Mouse (Mus musculus): Measurements from ENCODE around the gene Sh3glb2. TPM values are rescaled to one million over a fixed set of nuclear protein-coding genes. Genes with fewer than 3 reads are reported as not detected.

Gene Sh3glb2
- total RNA-seq (2023): 10 to 100 TPM; 18.7 to 19.1 TPM

DNA sequence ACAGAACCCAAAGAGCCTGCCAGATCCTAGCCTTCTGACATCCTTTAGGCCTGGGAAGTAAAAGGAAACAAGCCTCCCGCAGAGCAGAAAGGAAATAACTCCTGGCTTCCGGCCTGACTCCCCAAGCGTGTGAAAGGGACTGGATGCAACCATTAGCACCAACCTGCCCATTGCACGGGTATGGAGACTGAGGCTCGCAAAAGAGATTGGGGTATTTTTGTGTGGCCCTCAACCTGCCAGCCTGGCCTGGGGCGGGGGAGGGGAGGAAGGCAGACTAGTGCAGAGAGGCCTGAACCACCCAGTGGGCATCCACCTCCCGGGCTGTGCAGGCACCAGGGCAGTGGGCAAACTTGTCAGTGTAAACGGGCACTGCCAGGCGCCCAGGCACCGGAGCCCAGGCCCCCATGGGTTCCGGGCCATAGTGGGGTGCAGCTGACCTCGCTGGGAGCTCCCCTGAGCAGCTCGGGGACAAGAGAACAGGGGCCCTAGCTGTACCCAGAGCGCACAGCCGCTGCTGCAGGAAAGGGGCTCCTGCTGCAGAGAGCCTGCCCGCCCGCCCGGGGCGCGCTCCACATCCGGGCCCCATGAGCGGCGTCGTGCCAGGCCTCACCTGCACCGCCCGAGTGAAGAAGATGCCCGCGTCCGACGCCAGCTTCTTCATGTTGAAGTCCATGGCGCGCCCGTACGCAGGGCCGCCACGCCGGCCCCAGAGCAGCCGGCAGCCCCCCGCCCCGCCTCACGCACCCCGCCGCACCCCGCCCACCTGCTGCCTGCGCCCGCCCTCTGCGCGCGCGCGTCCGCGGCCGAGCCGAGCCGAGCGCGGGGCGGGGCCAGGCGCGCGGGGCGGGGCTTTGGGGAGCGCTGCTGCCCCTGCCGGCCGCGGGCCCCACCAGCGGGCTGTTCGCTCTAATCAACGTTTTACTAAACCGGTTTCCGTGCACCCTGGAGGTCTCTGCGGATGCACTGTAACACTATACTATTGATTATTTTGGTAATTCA lies at the start of gene Sh3glb2:
TSS of gene Sh3glb2 (minus strand) at position 805 of the 999 bp plus-strand sequence.

GRCm38 (mm10) chr2:30392114-30392576 lies 33.0 kb upstream of the Sh3glb2 start, which contains the start of gene Dolpp1:
Dolpp1 (plus strand) TSS chr2:30392254.

GRCm38 (mm10) chr2:30363773-30364650 lies 4.9 kb upstream of the Sh3glb2 start, which contains the start of gene Miga2:
Miga2 (plus strand) TSS chr2:30364233.

Other genes starting within 250 kb of the Sh3glb2 start
- 10 to 100 TPM; 31.5 to 33.2 TPM for gene Zer1, start 234.8 kb downstream of the Sh3glb2 start, total RNA-seq (2023)
- gene Tbc1d13, start 225.6 kb downstream of the Sh3glb2 start, total RNA-seq (2023): 10 to 100 TPM; 54.5 to 57.4 TPM
- gene Endog, start 187.8 kb downstream of the Sh3glb2 start, total RNA-seq (2023): 1 to 10 TPM; 1.3 to 2.3 TPM
- gene Spout1, start 180.9 kb downstream of the Sh3glb2 start, total RNA-seq (2023): 1 to 10 TPM; 8.3 to 9.2 TPM
- 1 to 10 TPM; 2.5 to 4.1 TPM for gene Kyat1, start 153.5 kb downstream of the Sh3glb2 start, total RNA-seq (2023)
- gene Lrrc8a, start 121.6 kb downstream of the Sh3glb2 start, total RNA-seq (2023): 10 to 100 TPM; 16.5 to 16.8 TPM
- gene Gm28035, start 118.8 kb downstream of the Sh3glb2 start, total RNA-seq (2023): under 1 TPM in 1 of 2 experiments, not detected in 1; 0.20 TPM
- gene Phyhd1, start 93.1 kb downstream of the Sh3glb2 start, total RNA-seq (2023): 1 to 10 TPM in 1 of 2 experiments, under 1 TPM in 1; 0.68 to 2.1 TPM
- gene Gm28038, start 78.3 kb downstream of the Sh3glb2 start, total RNA-seq (2023): 1 to 10 TPM in 1 of 2 experiments, not detected in 1; 1.5 TPM
- 1 to 10 TPM; 4.8 to 5.2 TPM for gene Dolk, start 73.0 kb downstream of the Sh3glb2 start, total RNA-seq (2023)
- gene Nup188, start 72.9 kb downstream of the Sh3glb2 start, total RNA-seq (2023): 10 to 100 TPM; 32.3 to 32.4 TPM
- 1 to 10 TPM; 5.3 to 8.0 TPM for gene Miga2, start 4.9 kb upstream of the Sh3glb2 start, total RNA-seq (2023)
- gene Dolpp1, start 32.9 kb upstream of the Sh3glb2 start, total RNA-seq (2023): 10 to 100 TPM; 10.7 to 12.4 TPM
- 10 to 100 TPM; 29.9 to 34.0 TPM for gene Crat, start 56.5 kb upstream of the Sh3glb2 start, total RNA-seq (2023)
- gene Ptpa, start 56.7 kb upstream of the Sh3glb2 start, total RNA-seq (2023): 100 to 1,000 TPM; 107 to 122 TPM
- gene Ier5l, start 114.9 kb upstream of the Sh3glb2 start, total RNA-seq (2023): under 1 TPM; 0.49 to 0.57 TPM
- not detected for gene Cstad, start 235.7 kb upstream of the Sh3glb2 start, total RNA-seq (2023)